Mouse (Mus musculus) embryonic stem cell, embryonic (primary cell): ENCODE measurements around the gene Slc35g3.

Source experiments
- CTCF ChIA-PET, 4 experiments: fragments of 300-600 bp in 2 of 4; fragments of 350-600 bp in 2 of 4; sonication (Branson Sonifier 250); formaldehyde crosslinking; loops; one replicate each; lab custom pipeline; 2022; ENCODE audit warnings: inconsistent platforms in 2 of 4; lab: Charles Lee
- POLR2A ChIA-PET, 4 experiments: fragments of 300-600 bp in 2 of 4; fragments of 350-600 bp in 2 of 4; sonication (Branson Sonifier 250); formaldehyde crosslinking; loops; one replicate each; lab custom pipeline; 2022; ENCODE audit warnings: antibody characterized with exemption in 4 of 4, inconsistent platforms in 1 of 4; lab: Charles Lee

Slc35g3 gene

GRCm38 (mm10) chr11:69774961-69775360 is 13.2 kb upstream of the Slc35g3 start:
- POLR2A ChIA-PET: interaction anchor here (0.5 to 5.9 kb wide), 25 partner anchors 8 to 205 kb away, joined by 3 to 69 read pairs (median 5); partner anchors contain the start of genes Polr2a (in 2 of the 4), Tmem102 (in 2 of the 4), 2810408A11Rik (in 1 of the 4) and Acap1 (in 1 of the 4)
- CTCF ChIA-PET: interaction anchor here in 1 of 4 experiments (1.3 to 2.1 kb wide), 2 partner anchors 102 to 159 kb away, joined by 4 to 5 read pairs; no protein-coding TSS in a partner anchor

DNA sequence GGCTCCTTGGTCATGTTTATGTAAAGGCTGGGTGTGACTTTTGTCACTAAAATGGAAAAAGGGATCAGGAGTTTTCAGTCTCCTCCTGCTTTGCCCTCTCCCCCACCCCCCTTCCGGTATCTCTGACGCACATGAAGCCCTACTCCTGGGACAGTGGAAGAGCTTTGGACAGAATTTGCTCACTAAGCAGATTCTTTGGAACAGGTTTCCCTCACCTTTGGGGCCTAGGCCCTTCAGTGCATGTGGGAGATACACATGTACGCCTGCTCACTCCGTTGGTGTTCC is 5.8 kb upstream of the Slc35g3 start:
- ChIA-PET POLR2A (interaction anchor here (0.6 to 6.3 kb wide), 30 partner anchors 8 to 133 kb away, joined by 3 to 57 read pairs (median 5); partner anchors contain the start of genes Nlgn2 (in 2 of the 4), 2810408A11Rik (in 1 of the 4), Chrnb1 (in 1 of the 4) and Fgf11 (in 1 of the 4)), CTCF (interaction anchor here in 1 of 4 experiments (0.7 kb wide), 1 partner anchor 34 kb away, joined by 3 read pairs; the partner anchor contains the start of gene Fgf11)

DNA sequence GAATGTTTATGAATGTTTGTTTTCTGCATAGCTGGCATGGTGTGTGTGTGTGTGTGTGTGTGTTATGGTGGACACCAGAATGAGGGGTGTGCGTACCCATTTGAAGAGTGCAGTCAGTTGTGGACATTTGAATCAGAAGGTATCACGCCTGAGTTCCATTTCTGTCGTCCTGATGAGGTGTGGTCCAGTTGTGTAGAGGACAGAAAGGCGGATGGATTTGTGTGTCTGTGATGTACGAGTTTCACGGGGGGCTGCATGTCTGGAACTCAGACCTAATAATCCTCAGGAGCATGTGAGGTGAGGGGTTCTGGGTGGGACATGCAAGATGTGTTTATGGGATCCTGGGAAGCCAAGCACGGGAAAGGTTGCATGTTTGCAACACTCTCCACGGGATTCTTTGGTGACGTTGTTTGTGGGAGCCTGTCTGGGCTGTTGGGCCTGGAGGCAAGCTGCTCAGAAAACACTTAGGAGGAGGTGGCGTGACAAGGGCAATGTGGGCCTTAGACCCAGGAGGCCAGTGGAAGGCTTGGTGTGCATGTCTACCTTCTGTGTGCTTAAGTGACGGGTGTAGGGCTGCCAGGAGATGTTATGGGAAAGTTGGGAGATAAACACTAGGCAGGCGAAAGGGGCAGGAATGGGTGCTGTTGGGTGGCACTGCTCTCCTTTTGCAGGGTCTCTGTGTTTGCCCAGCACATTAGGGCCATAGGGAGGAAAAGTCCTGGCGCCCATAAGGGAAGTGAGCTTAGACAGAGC is 5.3 kb upstream of the Slc35g3 start:
- ChIA-PET POLR2A (interaction anchor here (0.6 to 6.3 kb wide), 33 partner anchors 8 to 134 kb away, joined by 3 to 57 read pairs (median 4); partner anchors contain the start of genes Chrnb1 (in 2 of the 4), Nlgn2 (in 2 of the 4), 2810408A11Rik (in 1 of the 4) and Fgf11 (in 1 of the 4)), CTCF (interaction anchor here in 1 of 4 experiments (0.7 kb wide), 1 partner anchor 34 kb away, joined by 3 read pairs; the partner anchor contains the start of gene Fgf11)

- CTCF ChIA-PET: interaction anchor here in 1 of 4 experiments (0.6 to 1.4 kb wide), 2 partner anchors 13 to 155 kb away, joined by 3 read pairs; no protein-coding TSS in a partner anchor
- POLR2A ChIA-PET: interaction anchor here in 3 of 4 experiments (0.8 to 6.3 kb wide), 15 partner anchors 9 to 214 kb away, joined by 3 to 57 read pairs (median 4); partner anchors contain the start of genes Chrnb1 (in 1 of the 3), Fgf11 (in 1 of the 3) and Gps2 (in 1 of the 3)
Measured at GRCm38 (mm10) chr11:69766126-69766609, 4.4 kb upstream of the Slc35g3 start.

DNA sequence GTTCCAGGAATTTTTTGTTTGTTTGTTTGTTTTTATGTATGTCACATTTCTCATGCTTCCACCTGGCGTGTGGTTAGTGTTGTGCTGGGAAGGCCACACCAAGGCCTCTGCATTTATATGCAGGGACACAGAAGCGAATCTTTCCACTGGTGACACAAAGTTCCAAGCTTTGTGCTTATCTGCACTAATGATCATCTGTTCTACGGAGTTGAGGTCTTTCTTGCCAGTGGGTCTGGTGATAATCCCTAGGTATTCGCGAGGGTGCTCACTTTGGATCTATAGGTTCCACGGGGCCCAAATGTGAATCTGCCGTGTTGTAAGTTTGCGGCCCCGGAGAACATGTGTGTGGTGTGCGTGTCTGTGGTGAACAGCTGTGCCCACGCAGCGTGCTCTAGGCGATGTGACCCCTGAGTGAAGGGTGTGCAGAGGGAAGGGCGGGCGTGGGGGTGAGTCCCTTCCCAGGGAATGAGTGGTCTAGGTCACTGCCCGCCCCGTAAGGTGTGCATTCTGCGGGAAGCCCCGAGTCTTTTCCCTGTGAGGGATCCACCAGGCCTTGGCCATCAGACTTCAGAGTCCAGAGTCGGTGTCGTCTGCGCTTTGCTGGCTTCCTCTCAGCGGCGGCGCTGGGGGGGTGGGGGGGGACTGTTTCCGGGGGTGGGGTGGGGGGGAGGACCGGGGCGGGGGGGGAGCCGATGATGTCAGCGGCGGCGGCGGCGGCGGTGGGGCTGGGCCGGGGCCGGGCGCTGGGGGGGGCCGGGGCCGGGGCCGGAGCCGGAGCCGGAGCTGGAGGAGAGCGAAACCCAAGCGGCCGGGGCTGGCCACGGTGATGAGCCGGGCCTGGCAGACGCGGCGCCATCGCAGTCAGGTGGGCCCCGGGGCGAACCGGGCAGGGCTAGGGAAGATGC is 3.7 kb upstream of the Slc35g3 start, which contains the start of gene Zbtb4:
Gene Zbtb4, plus strand, starts transcription at position 692 of the 905 bp plus-strand sequence.
- POLR2A ChIA-PET: interaction anchor here in 3 of 4 experiments (0.6 to 6.3 kb wide), 43 partner anchors 8 to 859 kb away, joined by 3 to 57 read pairs (median 4); partner anchors contain the start of genes Nlgn2 (in 3 of the 3), Tmem256 (in 3 of the 3), Fgf11 (in 2 of the 3) and Chrnb1 (in 1 of the 3)
- CTCF ChIA-PET: interaction anchor here in 3 of 4 experiments (0.6 to 2.3 kb wide), 8 partner anchors 10 to 278 kb away, joined by 3 to 11 read pairs (median 4); no protein-coding TSS in a partner anchor

DNA sequence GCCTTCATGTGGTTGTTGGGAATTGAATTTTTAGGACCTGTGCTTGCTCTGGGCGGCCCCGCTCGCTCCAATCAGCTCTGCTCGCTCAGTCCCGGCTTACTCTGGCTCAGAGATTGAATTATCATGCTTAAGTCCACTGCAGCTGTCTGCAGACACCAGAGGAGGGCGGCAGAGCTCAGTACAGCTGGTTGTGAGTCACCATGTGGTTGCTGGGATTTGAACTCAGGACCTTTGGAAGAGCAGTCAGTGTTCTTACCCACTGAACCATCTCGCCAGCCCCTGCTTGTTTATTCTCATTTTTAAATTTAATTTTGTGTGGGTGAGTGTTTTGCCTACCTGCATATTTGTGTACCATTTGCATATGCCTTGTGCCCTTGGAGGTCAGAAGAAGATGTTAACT is 1.8 kb upstream of the Slc35g3 start:
- ChIA-PET CTCF (interaction anchor here (0.6 to 2.3 kb wide), 14 partner anchors 9 to 120 kb away, joined by 3 to 11 read pairs (median 4); partner anchors contain the start of genes Tmem102 (in 1 of the 4) and Tmem95 (in 1 of the 4)), POLR2A (interaction anchor here (0.6 to 6.3 kb wide), 22 partner anchors 10 to 185 kb away, joined by 3 to 57 read pairs (median 4); partner anchors contain the start of genes Fgf11 (in 2 of the 4), Nlgn2 (in 1 of the 4), Tmem102 (in 1 of the 4) and Tmem256 (in 1 of the 4))

- POLR2A ChIA-PET: interaction anchor here in 3 of 4 experiments (0.5 to 4.3 kb wide), 46 partner anchors 9 to 682 kb away, joined by 3 to 86 read pairs (median 4); partner anchors contain the start of genes 2810408A11Rik (in 2 of the 3), Fgf11 (in 2 of the 3), Neurl4 (in 2 of the 3) and Nlgn2 (in 2 of the 3)
- CTCF ChIA-PET: interaction anchor here in 1 of 4 experiments (2.7 kb wide), 1 partner anchor 117 kb away, joined by 10 read pairs; the partner anchor contains the start of gene Tmem95
Measured at GRCm38 (mm10) chr11:69760901-69761200, 917 bp downstream of the Slc35g3 start.

DNA sequence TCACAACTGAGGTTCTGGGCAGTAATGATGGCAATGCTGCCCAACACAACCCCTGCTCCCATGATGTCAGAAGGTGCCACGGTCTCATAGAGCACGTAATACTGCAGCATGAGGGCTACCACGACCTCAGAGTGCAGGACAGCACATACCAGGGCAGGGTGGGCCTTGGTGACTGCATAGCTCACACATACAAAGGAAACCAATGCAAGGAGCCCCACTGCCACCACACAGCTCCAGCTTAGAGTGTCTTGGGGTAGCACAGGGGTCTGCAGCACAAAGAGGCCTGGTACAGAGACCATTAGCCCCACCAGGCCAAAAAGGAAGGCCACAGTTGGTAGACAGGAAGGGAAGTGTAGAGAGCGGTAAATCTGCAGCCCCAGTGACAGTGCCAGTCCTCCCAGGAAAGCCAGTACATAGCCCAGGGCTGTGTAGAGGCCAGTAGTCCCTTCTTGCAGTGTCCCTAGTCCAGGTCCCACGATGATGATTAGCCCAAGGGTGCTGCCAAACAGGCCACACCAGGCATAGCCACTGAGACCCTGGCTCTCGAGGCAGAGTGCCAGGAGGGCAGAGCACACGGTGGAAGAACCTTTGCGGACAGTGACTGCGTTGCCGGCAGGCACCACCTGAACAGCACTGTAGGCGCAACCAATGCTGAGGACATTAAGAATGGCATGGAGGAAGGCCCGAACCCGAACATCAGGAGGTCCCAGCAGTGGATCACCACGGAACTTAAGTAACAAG is 1.4 kb downstream of the Slc35g3 start:
- ChIA-PET CTCF (interaction anchor here in 1 of 4 experiments (1.0 to 2.7 kb wide), 3 partner anchors 29 to 117 kb away, joined by 3 to 11 read pairs (median 10); partner anchors contain the start of genes Tmem102 and Tmem95), POLR2A (interaction anchor here in 3 of 4 experiments (0.5 to 4.3 kb wide), 72 partner anchors 9 to 664 kb away, joined by 3 to 86 read pairs (median 6); partner anchors contain the start of genes Nlgn2 (in 3 of the 3), Tmem102 (in 3 of the 3), Tmem256 (in 3 of the 3) and 2810408A11Rik (in 2 of the 3))

GRCm38 (mm10) chr11:69758971-69759721 is 2.6 kb downstream of the Slc35g3 start:
- ChIA-PET POLR2A (interaction anchor here (0.5 to 4.3 kb wide), 136 partner anchors 8 to 935 kb away, joined by 3 to 86 read pairs (median 5); partner anchors contain the start of genes Mpdu1 (in 4 of the 4), 2810408A11Rik (in 3 of the 4), Eif5a (in 3 of the 4) and Neurl4 (in 3 of the 4)), CTCF (interaction anchor here in 3 of 4 experiments (0.6 to 2.7 kb wide), 7 partner anchors 10 to 175 kb away, joined by 3 to 11 read pairs (median 4); partner anchors contain the start of gene Tmem95 (in 1 of the 3))

- POLR2A ChIA-PET: interaction anchor here in 3 of 4 experiments (0.6 to 4.3 kb wide), 108 partner anchors 9 to 935 kb away, joined by 3 to 86 read pairs (median 6); partner anchors contain the start of genes Tmem256 (in 3 of the 3), 2810408A11Rik (in 2 of the 3), Ctdnep1 (in 2 of the 3) and Eif5a (in 2 of the 3)
- CTCF ChIA-PET: interaction anchor here in 2 of 4 experiments (0.9 to 2.7 kb wide), 6 partner anchors 10 to 176 kb away, joined by 3 to 11 read pairs (median 4); partner anchors contain the start of gene Tmem95 (in 1 of the 2)
Measured at GRCm38 (mm10) chr11:69758478-69758970, 3.2 kb downstream of the Slc35g3 start, which contains the start of gene Polr2a. Gene Polr2a (minus strand): TSS chr11:69758637.

DNA sequence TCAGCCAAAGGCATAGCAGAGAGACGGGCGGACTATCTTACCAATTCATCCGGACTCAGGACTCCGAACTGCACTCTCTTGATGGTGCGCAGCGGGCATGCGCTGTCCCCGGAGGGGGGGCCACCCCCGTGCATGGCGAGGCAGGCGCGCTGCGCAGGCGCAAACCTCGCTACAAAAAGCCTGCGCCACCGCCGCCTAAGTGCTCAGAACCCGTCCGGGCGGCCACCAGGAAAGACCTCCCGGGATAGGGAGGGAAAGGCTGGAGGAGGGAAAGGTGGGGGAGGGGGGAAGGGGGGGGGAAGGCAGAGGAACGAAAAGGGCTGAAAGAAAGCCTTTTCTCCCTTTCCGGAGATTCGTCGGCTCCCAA is 3.7 kb downstream of the Slc35g3 start:
- POLR2A ChIA-PET: interaction anchor here in 3 of 4 experiments (0.6 to 6.5 kb wide), 91 partner anchors 8 to 889 kb away, joined by 3 to 86 read pairs (median 6); partner anchors contain the start of genes Fgf11 (in 2 of the 3), Mpdu1 (in 2 of the 3), Nlgn2 (in 2 of the 3) and Tmem102 (in 2 of the 3)
- CTCF ChIA-PET: interaction anchor here in 2 of 4 experiments (0.9 to 2.0 kb wide), 3 partner anchors 26 to 46 kb away, joined by 3 to 11 read pairs (median 4); no protein-coding TSS in a partner anchor

GRCm38 (mm10) chr11:69757303-69758089 is 4.3 kb downstream of the Slc35g3 start:
- POLR2A ChIA-PET: interaction anchor here in 3 of 4 experiments (0.5 to 6.5 kb wide), 105 partner anchors 9 to 684 kb away, joined by 3 to 34 read pairs (median 4); partner anchors contain the start of genes Nlgn2 (in 3 of the 3), Tmem256 (in 3 of the 3), Cd68 (in 2 of the 3) and Eif5a (in 2 of the 3)
- CTCF ChIA-PET: no interaction called here

DNA sequence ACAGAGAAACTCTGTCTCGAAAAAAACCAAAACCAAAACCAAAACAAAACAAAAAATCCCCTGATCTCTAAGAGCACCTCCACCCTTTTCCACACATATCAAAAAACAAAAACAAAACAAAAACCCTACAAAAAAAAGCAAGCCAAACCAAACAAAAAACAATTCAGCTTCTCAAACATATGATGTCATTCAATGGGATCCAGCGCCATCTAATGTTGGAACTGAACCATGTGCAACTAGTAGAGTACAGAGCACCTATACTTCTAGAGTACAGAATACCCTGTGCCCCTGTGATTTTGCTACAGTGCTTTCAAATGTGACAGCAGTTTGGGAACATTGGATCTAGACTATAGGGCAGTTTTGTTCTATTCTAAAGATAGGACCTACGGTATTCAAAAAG is 7.1 kb downstream of the Slc35g3 start:
- ChIA-PET POLR2A (interaction anchor here in 3 of 4 experiments (0.5 to 10.2 kb wide), 44 partner anchors 10 to 509 kb away, joined by 3 to 107 read pairs (median 4); partner anchors contain the start of genes Eif5a (in 2 of the 3), Tmem256 (in 2 of the 3), 2810408A11Rik (in 1 of the 3) and Ctdnep1 (in 1 of the 3)), CTCF (interaction anchor here (0.5 to 2.0 kb wide), 18 partner anchors 9 to 208 kb away, joined by 3 to 9 read pairs (median 4); no protein-coding TSS in a partner anchor)
